Mouse (Mus musculus) adrenal gland, postnatal 4 days (tissue): Measurements from ENCODE around the gene Ifih1. TPM values are rescaled to one million over a fixed set of nuclear protein-coding genes. Genes with fewer than 3 reads are reported as not detected.
A peak's percentile ranks its signal among the peaks of the same experiment; 100 is the strongest.

ENCODE experiments used
- DNase-seq, 2 experiments: peaks; one replicate each; pipeline ENCODE4 v3.0.0; 2021 to 2022; ENCODE audit warnings: low spot score in 2 of 2, mixed read lengths in 2 of 2
- total RNA-seq, 2 experiments: library from RNA; stranded (reverse); gene quantifications; 2 replicates each; pipeline ENCODE4 v1.2.3; 2021

The Ifih1 gene
- total RNA-seq, 2 experiments from 2014 or later: 8.8 to 10.6 TPM

DNA sequence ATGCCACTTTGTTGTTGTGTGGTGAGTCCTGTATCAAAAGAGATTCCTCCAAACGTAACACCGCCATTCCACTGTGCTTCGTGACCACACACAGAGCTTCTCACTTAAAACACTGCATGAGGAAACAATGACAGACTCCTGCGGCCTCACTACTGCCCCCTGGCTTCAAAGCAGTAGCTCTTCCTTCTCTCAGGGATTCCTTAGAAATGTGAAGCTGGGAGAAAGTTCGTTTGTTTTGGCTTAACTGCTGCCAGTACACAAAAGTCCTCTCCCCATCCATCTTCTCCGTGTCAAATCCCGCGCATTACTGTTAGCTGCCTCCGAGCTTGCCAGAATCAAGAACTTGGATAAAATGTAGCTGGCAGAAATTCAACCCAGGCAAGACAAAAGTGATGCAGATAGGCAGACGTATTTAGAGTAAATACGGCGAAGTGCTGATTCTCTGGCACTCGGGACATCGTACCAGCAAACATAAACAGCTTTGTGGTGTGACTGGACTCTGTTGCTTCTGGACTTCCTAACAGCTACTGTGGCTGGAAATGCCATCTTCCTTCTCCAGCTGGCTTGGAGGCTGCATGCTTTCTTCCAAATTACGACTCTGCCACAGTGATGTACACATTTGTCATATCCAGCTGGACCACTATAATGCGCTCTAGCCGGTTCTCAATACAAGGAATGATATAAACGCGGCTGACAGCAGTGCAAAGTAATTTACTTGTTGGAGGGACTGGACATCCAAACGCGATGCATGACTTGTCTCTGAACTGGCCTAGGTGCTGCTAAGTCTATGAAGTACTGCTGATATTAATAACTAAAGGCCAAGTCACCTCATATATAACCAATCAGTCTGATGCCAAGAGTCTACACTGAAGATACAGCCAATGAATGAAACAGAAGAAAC is 2.4 kb downstream of the Ifih1 start:
- peak in 1 of 2 experiments; percentile 26 for DNase-seq

DNA sequence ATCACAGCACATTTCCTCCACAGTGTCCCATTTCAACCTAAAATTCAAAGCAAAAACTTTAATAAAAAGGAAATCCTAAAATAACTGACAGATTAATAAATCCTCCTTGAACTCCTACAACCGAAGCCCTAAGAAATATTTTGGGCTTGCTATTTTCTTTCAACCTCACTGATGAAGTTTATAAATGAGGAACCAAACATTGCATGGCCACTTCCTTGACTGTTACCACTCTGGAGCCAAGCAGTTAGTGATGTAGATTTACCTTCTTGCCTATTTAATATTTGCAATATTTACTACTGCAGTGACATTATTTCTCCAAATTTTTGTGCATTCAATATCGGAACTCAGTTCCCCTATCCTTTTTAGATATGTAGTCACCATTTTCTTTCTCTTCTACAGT is 6.2 kb downstream of the Ifih1 start:
- no peak for DNase-seq

DNA sequence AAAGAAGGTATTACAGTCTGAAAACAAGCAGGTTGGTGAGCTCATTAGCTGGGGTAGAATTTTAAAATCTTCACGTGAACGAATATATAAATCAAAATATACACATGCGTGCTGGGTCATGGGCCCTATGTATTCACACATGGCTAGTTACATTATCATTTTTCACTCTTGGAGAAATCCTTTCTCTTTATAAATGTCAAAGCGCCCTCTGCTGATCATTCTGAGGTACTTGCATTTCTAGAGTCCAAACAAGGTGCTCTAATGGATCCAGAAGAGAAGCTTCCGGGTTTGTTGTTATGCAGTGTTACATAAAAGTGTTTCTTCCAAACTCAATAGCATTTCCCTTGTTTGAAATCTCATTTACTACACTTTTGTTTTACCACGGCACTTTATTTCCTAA is 15.6 kb downstream of the Ifih1 start:
- no peak for DNase-seq

DNA sequence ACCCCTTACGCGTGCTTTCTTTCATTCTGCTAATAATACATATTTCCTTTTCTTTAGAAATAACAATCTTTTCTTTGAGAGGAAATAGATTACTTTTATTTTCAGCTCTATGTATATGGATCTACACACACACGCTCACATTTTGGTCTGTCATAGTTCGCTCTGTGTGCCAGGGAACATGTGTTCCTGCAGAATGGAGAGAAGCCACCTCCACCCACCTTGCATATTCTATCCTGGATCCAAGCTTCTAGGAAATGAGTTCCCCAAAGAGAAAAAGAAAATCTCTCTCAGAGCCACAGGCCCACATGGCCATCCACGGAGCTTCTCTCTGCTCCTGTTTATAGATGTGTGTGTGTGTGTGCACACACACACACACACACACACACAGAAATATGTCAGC is 17.7 kb downstream of the Ifih1 start:
- no peak for DNase-seq

DNA sequence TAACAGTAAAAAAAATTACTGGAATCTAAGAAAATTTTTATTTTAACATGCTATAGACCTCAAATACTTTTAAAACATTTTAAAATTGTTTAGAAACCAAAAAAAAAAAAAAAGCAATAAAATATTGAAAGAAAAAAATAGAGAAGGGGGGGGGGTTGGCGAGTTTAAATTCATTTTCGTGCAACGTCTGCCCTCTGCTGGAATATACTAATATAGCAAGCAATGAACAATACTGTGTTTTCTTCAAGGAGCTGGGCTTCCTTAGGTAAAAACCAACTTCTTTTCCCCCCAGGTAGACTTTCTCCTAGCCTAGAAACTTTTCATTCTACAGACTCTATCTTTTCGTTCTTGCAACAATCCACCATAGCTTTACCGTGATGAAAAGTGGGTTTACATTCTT is 18.3 kb downstream of the Ifih1 start:
- DNase-seq: no peak

DNA sequence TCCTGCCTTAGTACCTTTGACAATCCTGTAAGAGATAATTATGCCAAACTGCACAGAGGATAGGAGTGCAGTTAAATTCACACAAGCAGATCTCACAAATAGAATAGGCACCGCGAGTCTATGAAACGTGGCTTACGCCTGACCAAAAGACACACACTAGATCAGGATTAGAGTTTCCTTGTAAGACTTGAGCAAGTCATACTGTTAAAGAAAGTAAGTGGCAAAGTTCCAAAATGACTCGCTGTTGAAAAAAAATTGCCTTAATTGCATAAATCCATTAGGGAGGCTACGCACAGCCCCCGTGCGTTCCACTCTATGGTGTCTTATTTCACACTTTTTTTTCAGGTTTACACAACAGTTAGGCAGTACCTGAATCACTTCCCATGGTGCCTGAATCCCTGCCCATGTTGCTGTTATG is 23.0 kb downstream of the Ifih1 start:
- DNase-seq: no peak

DNA sequence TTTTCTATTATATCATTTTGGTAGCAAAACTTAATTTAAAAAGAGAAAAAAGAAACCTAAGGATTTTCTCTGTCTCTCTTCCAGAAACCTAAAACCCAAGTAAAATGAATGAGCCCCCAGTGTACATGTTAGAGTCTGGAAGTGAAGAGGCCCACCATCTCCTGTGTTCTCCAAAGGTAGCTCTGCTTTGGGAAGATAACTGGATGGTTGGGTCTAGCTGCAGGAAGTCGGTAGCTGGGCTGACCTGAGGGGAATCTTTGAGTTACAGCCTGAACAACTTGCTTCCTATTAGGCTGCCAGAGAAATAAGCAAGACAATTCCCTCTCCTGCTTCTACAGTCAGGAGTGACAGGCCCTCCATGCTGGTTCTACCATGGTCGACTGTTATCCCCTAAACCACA is 26.4 kb downstream of the Ifih1 start:
- no peak for DNase-seq

DNA sequence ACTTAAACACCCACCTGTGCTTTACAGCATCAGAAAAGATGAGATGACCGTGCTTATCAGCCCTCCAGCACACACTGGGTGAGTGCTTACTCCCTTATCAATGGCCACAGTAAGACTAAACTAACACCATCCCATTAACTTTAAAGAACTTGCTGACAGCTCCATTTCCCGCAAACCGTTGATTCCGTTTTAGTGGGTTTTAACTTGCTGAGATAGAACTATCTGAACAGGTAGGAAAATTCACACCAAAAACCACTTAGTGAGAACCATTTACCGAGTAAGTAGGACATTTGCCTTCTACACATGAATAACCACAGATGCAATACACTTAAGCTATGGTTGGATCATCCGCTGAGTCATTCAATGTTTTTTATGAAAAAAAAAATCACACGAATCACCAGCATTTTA is 27.1 kb downstream of the Ifih1 start:
- no peak for DNase-seq

DNA sequence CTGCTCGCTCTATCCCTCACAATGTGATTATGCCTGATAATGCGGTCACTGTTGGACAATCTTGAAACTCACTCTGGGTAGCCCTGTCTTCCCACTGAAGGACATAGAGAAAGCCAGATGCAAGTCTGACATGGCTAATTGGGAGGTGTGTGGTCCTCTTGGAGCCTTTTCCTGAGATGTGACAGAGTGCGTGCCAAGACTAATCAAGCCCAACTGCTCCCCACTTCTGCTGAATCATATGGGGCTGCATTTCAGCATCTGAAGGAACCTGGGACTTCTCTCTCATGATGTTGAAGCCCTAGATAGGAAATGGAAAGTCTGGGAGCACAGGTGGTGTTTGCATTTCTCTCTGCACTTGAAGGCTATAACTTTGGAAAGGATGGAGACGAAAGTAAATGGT is 32.9 kb downstream of the Ifih1 start:
- no peak for DNase-seq

DNA sequence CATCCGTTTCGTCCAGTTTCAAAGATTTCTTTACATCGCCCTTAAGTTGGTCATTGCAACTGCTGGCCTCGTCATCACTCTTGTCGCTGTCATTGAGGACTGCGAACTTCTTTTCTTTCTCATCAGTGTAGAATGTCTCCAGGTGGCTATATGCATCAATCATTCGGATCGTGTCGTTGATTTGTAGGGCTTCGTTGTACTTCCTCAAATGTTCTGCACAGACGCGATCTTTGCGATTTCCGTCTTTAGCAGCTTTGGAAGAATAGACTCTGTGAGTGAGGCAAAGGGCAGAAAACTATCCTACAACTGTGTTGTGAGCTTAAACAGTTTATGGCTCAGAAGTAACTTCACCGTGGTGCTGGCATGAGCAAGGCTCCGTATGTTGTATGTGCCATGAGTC is 39.9 kb downstream of the Ifih1 start:
- no peak for DNase-seq

DNA sequence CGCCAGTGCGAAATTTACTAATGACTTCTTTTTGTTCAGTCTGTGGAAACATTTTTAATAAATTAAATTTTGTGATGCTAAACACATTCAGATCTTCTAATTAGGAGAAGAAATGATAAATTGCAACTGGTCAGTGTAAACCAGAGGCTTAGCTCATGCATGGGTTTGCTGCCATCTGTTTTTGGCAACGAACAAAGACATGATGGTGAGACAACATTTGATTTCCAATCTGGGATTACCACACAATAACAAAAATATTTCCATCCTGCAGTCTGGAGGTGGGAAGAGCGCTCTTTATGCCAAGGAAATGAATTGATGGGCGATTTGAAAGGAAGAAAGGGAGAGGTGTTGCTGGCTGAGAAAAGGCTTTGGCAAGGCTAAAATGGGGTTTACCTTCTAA is 42.5 kb downstream of the Ifih1 start:
- DNase-seq: no peak

DNA sequence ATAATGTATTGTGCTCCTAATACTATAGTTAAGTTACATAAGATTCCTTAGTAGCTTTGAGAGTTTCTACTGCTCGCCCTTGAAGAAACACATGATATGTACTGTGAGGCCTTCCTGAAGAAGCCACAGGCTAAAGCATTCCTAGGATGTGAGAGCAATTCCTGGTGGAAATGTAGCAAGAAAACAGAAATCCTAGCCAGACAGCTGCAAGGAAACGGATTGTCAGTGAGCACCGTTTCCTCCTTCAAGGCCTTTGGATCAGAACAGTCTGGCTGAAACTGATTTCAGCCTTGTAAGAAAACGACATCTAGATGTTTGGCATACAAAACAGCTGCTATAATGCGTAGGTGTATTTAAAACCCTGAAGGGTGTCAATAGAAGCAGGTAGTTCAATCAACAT is 49.5 kb downstream of the Ifih1 start:
- no peak for DNase-seq

DNA sequence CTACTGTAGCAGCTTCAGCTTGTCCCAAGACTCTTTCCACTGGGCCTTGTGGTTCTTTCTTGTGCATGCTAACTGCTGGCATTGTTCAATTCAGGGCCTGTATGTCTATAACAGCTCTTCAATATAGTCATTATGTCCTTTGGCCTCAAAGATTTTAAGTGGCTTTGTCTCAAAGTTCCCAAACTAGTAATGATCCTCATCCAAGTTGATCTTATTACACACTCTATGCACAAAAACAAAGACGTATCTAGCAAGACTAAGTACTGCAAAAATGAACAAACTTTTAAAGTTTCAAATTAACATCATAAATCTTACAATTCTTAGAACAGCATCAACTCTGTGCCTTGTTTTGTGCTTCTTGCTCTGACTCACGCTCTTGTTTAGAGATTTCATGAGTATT is 51.6 kb downstream of the Ifih1 start:
- no peak for DNase-seq

DNA sequence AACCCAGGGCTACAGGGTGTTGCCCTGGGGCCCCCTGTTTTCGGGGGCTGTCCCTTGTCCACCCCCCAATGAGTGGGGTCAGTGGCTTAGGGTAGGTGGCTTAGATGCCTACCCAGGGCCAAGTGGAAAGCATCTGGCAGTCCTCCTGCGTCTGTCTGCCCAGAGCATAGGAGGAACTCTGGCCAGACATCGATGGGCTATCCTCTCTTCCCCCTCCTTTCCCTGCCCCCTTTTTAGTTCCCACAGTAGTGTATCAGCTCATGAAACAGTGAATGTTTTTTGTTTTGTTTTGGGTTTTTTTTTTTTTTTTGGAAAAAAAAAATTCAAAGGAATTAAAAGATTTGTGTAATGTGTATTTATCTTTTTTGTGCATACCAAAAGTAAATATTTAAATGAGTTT is 54.5 kb downstream of the Ifih1 start:
- DNase-seq: no peak

DNA sequence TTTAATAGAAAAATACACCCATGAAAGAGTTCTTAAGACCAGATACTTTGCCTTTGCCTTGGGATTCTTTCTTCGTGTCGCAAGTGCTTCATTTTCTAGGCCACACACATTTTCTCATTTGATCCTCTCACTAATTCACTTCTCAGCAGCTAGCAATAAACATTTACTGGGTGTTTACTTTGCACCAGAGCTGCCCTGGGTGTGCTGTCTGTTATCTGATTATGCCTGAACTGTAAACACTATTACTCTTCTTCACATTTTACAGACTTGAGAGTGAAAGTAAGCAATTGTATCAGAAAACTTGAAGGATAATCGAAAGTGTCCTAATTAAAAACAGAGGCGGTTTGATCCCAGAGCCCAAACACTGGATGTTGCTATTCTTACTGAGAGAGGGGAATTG is 56.7 kb downstream of the Ifih1 start:
- no peak for DNase-seq

DNA sequence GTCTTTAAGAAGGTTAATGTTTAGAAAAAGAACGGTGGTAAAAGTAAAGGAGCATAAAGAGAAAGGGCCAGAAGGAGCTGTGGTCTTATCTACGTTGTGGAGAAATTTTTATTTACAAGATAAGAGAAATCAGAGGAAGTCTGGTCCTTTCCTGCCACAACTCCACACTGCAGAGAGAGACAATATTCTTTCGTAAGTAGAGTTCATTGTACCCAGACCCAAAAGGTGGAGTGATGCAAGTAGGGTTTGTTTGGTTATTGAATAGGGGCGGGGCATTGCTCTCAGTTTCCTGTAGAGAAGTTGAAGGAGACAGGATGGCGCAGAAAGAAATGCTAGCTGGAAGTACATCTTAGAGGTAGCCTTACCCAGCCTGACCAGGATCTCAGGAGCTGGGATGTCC is 60.3 kb downstream of the Ifih1 start:
- no peak for DNase-seq

DNA sequence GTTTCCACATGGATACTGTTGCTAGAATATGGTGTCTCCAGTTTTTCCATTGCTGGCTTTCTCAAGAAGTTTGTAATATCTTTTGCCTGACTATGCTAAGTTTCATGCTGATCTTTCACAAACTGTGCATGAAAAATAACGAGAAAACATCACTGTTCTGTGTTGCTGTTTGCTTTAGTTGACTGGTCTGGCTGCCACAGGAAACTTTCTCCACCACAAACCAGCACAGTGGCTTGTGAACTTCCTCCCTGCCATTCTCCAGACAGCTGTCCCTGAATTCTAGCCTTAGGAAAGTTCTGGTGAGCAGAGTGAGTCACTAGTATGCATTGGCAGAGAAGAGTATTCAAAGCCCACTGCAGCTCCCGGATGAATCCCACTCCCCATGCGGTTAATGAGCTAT is 71.1 kb downstream of the Ifih1 start:
- no peak for DNase-seq

DNA sequence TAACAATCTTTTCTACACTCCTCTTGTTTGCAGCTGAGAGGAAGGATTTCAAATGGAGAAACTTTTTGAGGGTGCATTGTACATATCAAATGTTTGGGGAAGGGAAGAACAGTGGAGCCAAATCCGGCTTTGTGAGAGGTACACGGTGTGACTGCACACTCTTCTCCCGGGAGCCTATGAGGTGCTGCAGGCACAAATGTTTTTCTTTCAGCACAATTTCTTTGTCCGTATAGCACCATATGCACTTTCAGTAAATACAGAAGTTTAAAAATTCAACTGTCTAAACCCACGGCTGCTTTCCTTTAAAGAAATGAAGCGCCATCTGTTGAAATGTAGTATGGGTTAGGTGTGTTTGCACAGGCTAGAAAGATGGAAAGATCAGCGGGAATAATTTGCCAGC is 71.8 kb downstream of the Ifih1 start:
- no peak for DNase-seq

DNA sequence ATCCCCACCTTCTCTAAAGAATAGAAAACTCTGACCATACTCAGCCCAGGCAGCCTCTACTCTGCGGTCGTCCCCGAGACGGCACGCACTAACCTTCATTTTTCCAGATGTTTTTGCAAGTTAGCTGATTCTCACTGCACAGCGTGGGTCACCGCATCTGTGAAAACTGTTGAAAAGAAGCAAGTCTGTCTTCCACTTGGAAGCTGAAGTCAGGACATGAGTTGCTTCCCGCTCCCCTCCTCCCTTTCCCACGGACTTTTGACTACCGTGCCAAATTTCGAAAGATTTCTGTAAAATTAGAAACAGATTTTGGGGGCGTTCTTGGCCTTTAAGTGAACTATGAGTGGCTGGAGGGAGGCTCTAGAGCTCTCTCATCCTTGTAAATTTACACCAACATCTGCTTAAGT is 72.3 kb downstream of the Ifih1 start, which contains the start of gene Fap:
Gene Fap, minus strand, starts transcription at position 323 of the 407 bp plus-strand sequence.
- DNase-seq: no peak

DNA sequence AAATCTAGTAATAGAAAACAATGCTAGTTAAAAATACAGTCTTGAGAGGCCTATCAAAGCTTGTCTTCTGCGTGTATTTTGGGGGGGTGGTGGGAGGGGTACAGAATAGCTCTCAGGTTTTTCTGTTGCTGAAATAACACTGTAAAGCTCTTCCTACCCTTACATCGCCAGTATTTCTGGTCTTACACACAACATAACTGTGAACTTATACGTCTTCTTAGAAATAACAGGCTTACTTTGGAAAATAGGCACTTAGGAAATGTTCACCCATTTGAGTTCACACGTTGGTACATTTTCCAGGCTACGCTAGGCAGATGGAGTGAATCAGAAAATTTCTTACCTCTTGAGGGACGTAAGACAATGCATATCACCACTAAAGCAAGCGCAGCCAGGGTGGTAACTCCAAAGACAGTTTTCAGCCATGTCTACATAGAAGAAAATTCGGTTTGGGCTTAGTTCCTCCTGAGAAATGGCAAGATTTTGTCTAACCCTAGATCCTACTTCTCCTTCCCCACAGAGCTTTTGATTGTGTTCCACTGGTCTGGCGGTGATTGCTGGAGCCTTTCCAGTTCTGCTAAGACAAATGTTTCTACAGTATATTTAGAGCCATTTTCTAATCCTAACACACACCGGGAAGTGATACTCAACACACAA is 72.8 kb downstream of the Ifih1 start:
- DNase-seq: no peak

DNA sequence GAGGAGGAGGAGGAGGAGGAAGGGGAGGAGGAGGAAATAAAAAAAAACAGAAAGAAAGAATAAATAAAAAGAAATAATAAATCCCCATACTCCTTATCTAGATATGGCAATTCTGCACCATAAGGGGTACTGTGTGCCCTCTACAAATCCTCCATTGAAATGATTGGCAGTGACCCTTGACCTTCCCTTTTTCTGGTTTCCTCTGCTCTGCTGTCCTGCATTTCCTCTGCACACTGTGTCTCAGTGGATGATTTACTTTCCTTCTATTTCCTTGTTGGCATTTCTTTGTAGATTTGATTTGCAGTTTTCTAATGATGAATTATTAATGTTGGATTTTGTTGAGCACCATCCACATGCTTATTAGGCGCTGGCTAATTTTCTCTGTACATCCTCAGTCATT is 81.4 kb downstream of the Ifih1 start:
- no peak for DNase-seq

DNA sequence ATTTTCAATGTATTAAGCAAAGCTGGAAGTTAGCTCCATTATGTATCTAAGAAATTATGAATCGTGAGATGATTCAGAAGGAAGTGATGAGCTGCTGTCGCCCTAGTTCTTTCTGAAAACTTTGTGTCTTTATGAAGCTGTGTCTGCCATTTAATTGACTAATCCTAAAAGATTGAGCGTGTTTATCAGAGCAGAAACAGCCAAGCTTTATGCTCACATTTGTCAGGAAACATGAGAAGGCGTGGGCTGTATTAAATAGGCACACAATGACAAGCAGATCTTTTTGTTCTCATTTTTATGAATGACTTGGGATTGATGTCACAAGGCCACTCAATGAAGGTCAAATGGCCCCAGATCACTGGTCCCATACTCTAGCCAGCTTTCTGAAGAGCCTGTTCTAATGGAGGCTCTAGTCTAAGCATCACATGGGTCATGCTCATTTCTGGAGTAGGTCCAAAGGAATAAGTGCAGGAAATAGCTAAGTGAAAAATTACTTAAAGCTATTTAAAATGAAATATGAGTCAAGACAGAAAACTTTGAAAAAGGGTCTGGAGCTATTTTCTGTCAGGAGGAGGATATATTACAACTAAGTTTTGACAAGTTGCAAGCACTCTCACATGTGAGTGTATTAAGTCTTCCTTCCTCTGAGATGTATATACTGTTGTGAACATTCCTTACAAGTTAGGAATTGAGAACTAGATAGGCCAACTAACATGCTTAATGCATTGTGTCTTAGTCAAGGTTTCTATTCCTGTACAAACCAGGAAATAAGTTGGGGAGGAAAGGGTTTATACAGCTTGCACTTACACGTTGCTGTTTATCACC is 83.2 kb downstream of the Ifih1 start:
- no peak for DNase-seq
